Mouse (Mus musculus): ENCODE data around the gene Cnih3. TPM values are rescaled to one million over a fixed set of nuclear protein-coding genes. Genes with fewer than 3 reads are reported as not detected.

Cnih3 gene
- total RNA-seq, 4 experiments from 2014 or later = 63.1 to 64.6 (median 64.1) TPM

DNA sequence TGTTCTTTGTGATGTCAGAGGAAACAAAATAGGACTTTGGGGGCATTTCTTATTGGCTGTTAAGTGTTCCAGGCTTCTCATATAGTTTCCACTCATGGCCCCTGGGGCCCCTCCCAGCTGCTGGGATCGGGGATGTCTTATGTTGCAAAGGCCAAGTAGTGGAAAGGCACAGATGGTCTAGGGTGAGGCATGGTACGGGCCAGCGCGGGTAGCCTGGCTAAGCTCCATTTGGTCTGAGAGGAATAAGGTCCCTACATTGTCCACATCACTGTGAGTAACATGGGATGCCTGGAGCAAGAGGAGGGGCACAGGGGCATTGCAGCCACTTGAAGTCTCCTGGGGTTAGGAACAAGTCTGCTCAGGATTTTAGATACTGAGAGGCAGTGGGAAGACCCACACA lies 95.1 kb downstream of the Cnih3 start:
- DNase-seq (ENCODE audit: low spot score in 2 of 2) = no peak

DNA sequence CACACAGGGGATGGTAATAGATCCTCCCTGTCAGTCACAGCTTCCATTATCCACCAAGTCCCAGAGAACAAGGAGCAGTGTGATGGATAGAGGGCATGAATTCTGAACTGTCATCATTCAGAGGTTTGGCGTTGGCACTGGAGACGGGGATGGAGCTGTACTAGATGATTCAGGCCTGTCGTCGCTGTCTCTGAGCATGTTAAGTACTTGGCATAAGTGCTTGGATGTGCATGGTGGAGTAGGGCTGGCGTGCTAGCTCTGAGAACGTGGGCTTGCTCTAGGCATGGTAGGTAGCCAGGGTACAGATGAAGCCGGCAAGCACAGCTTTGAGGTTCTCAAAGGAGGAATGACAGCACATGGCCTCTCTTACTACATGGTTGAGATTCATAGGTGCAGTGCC lies 95.6 kb downstream of the Cnih3 start:
- DNase-seq (ENCODE audit: low spot score in 2 of 2) = peak in 1 of 2 experiments; percentile 69

DNA sequence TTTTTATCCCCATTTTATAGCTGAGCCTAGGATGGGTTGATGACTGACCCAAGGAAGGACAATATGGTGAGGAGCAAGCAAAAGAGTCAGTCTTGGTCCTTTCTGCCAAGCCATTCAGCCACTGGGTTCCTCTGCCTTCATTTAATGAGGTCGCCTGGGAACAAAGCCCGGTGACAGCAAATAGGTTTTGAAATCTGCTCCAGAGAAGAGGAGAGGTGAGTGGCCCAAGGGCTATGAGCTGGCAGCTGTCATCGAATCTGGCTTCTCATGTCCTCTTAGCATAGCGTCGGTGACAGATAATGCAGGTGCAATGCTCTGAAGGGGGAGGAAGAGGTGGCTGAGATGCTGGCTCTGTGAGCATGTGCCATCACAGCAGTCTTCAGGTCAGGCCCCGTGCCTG lies 100.7 kb downstream of the Cnih3 start:
- DNase-seq (ENCODE audit: low spot score in 2 of 2) = no peak

DNA sequence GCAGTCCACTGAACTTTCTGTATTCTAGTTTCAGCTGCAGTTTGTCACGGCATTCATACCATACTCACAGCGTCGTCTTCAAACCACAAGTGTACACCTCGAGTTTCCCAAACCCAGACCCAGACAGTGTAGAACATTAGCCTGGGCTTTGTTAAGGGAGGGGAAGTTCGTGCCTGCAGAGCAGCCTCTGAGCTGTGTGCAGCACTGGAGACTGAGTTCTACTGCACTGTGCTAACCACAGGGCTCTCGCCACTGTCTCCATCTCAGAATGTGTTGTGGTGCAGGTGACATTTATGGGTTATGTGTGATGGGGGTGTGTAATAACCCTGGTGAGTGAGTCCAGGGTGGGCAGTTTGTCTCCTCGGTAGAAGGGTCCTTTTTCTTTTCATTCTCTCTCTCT lies 104.5 kb downstream of the Cnih3 start:
- DNase-seq (ENCODE audit: low spot score in 2 of 2) = no peak

DNA sequence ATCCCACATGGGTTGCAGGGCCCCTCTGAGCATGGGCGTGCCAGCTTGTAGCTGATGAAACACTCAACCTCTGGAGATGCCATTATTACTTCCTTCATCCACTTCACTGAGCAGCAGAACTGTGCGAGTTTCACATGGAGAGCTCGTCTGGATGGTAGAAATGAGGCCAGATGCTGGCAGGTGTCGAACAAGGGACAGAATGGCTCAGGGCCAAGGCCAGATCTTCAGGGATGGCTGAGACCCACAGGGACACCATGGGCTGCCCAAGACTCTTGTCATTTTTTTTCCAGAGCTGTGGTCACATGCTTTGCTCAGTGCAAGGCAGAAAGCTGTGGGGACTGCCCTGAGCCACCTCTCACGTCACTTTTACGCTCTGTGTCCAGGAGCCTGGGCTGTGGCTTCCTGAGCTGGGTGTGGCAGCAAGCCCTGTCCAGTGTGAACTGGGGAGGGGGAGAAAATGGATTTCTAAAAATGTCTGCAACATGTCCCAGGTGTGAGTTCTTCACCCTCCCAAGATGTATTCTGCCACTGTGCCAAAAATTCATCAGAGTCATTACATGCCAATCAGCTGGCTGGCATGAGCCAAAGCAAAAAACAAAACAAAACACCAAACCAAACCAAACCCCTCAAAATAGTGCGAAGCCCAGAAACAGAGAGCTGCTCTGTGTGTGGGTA lies 107.1 kb downstream of the Cnih3 start:
- no peak for DNase-seq (ENCODE audit: low spot score in 2 of 2)

DNA sequence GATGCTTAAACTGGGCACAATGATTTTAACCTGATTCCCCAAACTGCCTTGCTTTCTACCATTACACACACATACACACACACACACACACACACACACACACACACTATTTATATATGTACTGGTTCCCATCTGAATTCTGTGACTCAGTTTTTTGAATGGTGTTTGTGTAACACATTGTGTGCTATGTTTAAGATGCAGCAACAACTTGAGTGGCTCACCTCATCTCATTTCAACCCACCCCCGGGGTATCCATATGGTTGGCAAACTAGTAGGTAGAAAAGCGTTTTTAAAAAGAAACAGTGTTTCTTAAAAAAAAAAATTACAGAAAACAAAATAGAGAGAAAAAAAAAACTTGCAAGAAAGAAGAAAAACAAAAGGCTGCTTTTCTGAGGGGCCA lies 107.9 kb downstream of the Cnih3 start:
- DNase-seq (ENCODE audit: low spot score in 2 of 2) = no peak

DNA sequence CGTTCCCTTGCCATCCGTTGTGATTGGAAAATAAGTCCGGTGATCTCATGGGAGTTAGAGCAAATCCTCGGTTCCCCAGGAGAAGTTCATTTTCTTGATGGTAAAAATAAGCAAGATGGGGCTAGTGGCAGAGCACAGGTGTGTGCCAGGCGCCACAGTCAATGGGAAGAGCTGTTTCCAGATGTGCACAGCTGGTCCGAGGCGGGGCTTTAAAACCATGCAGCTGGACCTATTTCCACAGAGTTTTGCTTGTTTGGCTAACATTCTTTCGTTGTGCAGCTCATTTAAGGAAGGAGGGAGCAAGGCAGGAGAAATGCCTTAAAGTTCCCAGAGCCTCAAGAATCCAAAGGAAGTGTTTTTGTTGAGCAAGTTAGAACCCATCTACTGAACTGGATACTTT lies 109.1 kb downstream of the Cnih3 start:
- no peak for DNase-seq (ENCODE audit: low spot score in 2 of 2)

DNA sequence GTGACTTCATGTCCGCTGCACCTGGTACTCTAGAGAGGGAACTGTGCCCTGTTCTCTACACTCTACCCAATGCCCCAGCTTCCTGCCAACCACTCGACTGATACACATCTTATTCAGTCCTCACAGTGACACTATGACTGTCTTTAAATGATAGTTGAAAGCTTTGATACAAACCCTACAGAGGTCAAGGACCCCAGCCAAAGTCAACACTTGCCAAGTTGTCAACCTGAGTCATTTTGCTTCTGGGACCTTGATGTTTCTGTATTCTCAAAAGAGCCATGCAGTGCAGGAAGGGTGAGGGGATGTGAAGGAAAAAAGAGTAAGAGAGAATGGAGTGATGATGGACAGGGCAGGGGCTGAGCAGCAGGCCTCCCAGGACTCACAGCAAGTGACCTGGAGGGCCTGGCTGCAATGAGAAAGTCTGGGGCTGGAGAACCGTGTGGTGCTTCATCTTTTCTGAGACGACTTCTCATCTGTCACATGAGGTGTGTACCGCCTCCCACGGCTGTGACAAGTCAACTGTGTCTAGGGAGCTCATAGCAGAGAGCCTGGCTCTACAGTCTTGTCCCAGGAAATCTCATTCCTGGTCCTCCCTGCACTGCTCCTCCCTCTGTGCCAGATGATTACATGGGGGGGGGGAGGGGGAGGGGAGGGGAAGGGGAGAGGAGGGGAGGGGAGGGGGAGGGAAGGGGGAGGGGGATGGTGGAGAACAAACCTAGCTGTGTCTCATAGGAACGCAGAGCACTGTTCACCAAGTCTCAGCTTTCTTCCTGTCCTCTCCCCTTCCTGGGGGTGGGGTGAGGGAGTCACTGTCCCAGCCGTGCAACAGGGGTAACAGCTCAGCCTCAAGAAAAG lies 109.8 kb downstream of the Cnih3 start:
- DNase-seq (ENCODE audit: low spot score in 2 of 2) = no peak

DNA sequence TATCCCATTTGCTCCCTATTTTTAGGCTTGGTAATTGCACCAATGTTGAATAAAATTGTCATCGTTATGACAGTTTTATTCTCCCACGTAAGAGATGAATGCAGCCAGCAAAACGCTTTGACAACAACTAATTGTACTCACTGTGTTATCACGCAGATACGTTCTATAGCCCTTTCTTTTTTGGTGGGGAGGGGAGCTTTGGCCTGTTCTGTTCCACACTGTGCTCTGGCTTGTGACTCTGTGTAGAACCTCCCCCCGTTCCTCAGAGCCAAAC lies 110.4 kb downstream of the Cnih3 start:
- DNase-seq (ENCODE audit: low spot score in 2 of 2) = no peak

DNA sequence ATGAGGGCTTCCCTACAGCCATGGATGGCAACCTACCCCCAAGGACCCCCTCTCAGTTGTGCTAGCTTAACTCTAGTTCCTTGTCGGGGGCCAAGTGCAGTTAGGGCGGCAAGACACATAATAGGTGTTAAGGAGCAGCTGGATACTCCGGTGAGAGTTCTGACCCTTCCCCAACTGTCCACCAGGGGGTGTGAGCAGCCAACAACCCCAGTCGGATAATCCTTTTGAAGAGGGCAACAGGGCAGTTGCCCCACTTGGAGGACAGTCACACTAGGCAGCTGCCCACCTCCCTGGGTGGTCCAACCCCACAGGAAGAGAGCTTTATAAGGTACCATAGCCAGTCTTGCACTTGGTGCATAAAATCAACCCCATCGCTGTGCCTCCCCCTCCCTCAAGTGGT lies 112.6 kb downstream of the Cnih3 start:
- DNase-seq (ENCODE audit: low spot score in 2 of 2) = no peak

DNA sequence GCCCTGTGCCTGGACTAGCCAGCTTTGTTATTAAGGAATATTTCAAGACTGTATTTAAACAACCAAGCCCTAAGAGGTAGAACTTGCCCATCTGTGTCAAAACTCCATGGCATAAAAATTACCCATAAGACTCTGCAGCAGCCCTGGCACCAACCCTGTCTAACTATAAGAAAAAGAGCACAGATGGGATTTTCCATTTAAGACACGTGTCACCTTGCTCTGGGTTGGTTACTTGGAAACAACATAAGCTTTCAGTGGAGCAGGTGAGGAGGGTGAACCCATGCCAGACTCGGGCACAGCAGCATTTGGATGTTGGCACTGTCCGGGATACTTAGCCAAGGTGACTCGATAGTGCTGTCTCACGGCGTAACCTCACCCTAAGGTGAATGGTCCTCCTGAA lies 113.6 kb downstream of the Cnih3 start:
- no peak for DNase-seq (ENCODE audit: low spot score in 2 of 2)

DNA sequence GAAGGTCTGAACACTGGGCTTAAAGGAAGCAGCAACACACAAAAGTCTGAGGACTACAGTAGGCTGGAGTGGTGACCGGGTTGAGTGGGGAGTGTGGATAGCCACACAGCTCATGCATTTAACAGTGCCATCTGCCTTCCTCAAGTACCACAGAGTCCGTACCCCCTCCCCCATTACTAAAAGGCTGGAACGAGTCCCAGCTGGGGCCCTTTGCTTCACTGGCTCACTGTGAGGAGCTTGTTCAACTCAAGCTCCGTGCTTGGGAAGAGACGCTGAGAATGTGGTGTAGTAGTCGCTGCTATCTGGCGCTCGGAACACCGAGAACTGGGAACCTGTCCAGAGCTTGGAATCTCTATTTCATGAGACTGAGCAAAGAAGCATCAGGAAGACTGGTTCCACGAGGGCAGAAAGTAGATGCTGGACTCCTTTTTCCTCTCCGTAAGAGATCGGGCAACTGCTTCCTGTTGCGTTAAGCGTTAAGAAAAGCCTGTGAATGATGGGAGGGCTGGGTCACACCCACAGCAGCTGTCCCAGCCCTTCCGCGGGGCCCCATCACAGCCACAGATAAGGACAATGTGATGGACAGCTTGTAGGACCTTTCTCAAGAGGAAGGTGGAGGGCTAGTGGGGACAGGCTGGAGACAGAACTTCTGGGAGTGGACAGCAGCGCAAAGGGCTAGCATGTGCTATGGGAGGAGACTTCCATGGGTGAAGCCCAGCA lies 114.3 kb downstream of the Cnih3 start:
- DNase-seq (ENCODE audit: low spot score in 2 of 2) = peak; percentile 31 to 74

DNA sequence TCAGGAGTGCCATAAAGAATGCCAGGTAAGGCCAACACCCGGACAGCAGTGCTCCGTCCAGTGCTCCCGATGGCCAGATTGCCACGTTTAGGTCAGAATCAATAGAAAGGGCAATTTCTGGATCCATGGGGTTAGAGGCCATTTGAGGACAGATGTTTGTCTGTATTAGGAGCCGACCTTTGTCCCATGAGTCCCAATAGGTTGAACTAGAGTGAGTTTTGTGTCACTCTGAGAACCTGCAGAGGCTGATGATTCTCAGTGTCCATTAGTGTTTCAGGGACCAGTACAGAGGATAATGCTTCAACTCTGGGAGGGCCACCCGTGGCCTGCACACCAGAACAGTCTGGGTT lies 114.9 kb downstream of the Cnih3 start:
- DNase-seq (ENCODE audit: low spot score in 2 of 2) = no peak

DNA sequence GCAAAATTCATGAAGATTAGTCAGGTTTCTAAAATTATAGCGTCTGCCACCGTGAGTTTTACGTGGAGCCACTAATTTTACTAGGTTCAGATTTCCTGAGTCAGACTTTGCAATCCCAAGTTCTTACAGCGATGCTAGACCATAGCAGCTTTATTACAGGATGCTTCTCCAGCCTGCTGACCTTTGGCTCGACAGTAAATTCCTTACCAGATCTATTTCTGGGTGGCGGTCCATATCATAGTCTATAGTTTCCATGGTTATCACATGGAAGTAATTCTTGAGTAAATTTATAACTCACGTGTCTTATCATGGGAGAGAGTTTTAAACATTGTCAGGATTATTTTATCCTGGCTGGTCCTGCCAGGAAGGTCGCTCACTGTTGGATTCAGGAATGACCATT lies 117.0 kb downstream of the Cnih3 start:
- DNase-seq (ENCODE audit: low spot score in 2 of 2) = no peak

DNA sequence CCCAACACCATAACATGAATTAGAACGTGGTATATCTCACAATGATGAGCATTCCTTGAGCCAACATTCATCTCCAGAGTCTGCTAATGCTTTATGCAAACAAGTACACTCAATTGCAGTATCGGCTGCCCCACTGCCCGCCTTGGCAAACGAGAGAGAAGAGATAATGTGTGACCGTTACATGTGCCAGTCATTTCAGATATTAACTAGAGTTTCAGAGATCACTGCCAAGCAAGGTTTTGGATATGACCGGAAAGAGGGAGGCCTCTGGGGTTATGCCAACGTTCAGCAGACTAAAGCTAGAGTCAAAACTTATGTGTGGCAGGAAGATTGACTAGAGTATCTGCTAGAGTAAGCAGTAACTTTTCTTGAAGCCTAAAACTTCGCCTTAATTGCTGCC lies 123.7 kb downstream of the Cnih3 start:
- DNase-seq (ENCODE audit: low spot score in 2 of 2) = no peak

DNA sequence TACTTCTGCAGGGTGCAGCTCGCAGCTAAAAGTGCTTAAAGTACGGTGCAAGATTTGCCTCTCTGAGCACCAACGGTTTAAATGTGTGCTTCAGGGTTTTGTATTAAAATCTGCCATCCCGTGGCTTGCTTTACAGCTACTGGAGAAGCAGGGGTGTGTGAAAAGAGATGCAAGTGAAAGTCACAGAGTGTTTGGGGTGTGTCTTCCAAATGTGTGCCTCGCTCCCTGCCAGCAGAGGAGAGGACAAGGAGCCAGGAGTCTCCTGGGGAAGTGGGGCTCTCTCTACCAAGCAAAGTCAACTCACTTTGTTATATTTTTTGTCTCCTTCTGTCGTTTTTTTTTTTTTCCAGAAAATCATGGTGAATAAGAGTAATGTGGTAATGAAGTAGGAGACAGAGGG lies 124.1 kb downstream of the Cnih3 start:
- DNase-seq (ENCODE audit: low spot score in 2 of 2) = no peak

DNA sequence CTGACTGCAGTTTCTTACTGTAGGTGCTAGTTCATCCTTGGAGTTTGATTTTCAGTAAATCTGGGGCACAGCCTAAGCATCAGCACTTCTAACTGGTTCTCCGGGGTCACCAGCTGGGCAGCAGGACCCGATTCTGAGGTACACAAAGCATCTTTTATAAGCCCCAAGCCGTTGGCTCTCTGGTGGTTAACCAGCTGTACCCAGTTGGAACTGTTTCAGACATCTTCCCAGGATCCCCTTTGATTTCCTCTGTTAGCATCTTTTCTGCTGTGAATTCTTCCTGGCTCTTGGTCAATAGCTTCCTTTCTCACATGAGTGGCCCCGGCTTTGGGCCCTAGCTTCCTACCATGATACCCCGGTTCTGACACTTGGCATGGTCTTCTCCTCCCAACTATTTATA lies 132.3 kb downstream of the Cnih3 start:
- peak in 1 of 2 experiments; percentile 15 for DNase-seq (ENCODE audit: low spot score in 2 of 2)

DNA sequence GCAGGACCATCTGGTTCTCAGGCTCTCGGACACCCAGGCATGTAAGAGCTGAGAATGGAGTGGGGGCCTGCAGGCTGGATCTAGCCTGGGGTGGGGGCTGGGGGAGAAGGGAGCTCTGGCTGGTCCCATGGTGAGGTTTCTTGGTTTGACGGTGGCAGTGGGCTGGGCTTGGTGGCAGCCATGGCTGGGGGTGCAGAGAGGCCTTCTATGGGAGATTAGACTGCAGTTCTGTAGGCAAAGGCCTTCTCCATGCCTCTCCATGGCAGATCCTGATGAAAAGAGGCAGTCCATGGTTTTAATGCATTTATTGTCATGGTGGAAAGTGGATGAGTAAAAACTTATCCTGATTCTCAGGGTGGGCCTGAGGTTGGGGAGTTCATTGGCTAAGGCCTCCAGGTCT lies 151.0 kb downstream of the Cnih3 start:
- DNase-seq (ENCODE audit: low spot score in 2 of 2) = no peak

DNA sequence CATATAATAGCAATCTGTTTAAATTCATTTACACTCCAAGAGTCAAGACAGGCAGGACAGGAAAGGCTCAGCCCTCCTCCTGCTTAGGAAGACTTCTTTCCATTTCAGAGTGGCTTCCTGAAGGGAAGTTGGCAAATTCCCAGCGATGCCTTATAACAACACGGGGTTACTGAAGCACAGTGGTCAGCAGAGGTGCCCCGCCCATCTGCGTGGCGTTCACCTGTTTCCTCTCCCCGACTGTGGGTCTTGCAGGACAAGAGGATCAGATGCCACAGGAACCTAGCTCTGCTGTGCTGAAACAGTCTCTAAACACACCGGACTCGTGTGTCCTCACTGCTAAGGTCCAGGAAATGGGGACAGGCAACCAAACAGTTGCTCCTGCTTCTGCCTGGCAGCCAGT lies 152.9 kb downstream of the Cnih3 start:
- no peak for DNase-seq (ENCODE audit: low spot score in 2 of 2)

Measured in left cerebral cortex, adult 8-10 months (tissue).